Mouse (Mus musculus) kidney, adult 10 weeks (tissue): ENCODE results near the gene Cxcl10. TPM values are rescaled to one million over a fixed set of nuclear protein-coding genes. Genes with fewer than 3 reads are reported as not detected.

Experiments
- polyA plus RNA-seq: library from polyadenylated mRNA; stranded (reverse); fragments of 350-450 nt; fragmentation: Illumina TruSeq; extraction: RNeasy Lipid Tissue Mini Kit (QIAGEN cat#74804); gene quantifications from one replicate; pipeline ENCODE4 v1.2.3, GENCODE M21; 2014; ENCODE audit warnings: low read depth, low replicate concordance

Cxcl10 gene
- polyA plus RNA-seq: 6.3 TPM

GRCm38 (mm10) chr5:92348794-92349413 is at the start of gene Cxcl10:
Gene Cxcl10 (minus strand): TSS chr5:92348889.

DNA sequence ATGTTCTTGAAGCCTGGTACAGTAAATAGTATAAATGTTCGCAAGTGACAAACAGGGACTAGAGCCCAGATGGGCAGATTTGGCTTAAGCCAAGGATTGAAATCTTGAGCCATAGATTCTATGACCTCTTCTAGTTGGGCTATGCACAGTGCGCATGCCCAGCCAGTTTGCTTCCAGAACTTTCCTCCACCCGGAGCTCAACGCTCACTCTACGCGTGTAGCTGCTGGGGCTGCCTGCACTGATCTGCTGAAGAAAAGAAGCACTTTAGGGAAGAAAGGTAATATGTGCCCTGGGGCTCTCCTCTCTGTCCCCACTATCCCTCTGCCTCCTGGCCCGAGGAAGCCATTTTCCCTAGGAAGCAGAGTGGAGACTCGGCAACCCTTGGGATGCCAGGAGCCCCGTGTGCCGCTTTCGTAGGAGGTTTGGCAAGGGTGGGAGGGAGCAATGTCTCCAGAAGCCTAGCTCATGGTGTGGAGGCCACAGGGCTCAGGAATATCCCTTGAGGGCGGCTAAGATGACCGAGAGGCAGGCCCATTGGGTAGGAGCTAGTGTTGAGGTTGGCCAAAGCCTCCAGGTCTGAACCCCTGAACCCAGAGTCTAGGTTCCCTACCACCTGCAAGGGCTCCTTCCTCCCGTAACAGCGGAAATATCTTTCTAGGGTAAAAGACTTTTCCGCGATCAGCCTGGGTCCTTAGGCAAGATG is 16.9 kb downstream of the Cxcl10 start, which contains the start of gene Art3:
Gene Art3 (plus strand): TSS at position 193 of the 704 bp plus-strand sequence.

GRCm38 (mm10) chr5:92327929-92328328 is 20.8 kb downstream of the Cxcl10 start, which contains the start of gene Cxcl9:
Gene Cxcl9 (minus strand): TSS chr5:92328079.

DNA sequence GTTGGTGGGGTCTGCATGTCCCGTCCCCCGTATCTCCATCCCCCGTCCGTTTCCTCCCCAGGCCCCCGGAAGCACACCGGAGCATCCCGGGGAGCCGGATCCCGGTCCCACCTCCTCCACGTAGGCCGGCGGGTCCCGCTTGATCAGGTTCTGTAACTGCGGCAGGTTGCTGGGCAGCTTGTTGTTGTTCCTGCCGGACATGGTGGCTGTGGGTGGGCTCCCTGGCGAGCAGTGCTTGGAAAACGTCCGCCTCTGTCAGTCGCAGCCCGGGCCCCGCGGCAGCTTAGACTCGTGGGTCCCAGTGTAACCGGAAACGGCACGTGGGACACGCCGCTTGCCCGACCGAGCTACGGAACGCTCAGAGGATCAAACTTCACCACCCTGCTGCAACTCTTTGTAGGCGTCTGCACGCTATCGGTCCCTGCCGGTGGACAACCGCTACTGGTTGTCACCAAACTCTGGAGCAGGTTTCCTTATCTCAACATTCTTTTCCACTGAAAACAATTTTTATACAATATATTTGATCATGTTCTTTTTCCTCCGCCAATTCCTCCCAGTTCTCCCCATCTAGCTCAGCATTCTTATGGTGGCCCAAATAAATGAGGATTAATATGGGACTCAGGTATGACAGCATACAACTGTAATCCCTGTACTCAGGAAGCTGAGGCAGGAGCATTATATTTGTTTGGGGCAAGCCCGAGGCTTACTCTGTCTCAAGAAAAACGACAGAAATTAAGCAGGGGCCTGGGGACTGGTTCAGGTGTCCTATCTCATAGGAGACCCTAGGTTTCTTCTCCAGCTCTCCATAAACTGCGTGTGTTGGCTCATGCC is 38.8 kb downstream of the Cxcl10 start, which contains the start of gene Sdad1:
Gene Sdad1 (minus strand): TSS at position 799 of the 831 bp plus-strand sequence.

Other genes starting within 250 kb of the Cxcl10 start
- gene Uso1, start 211.0 kb downstream of the Cxcl10 start, polyA plus RNA-seq: 134 TPM
- not detected for gene U90926, start 133.5 kb downstream of the Cxcl10 start, polyA plus RNA-seq
- gene Ppef2, start 92.6 kb downstream of the Cxcl10 start, polyA plus RNA-seq: not detected
- gene Naaa, start 70.7 kb downstream of the Cxcl10 start, polyA plus RNA-seq: 6.7 TPM
- 9.9 TPM for gene Sdad1, start 38.4 kb downstream of the Cxcl10 start, polyA plus RNA-seq
- gene Cxcl9, start 20.8 kb downstream of the Cxcl10 start, polyA plus RNA-seq: 2.2 TPM
- gene Art3, start 17.1 kb downstream of the Cxcl10 start, polyA plus RNA-seq: 9.2 TPM
- 34.6 TPM for gene Nup54, start 86.3 kb upstream of the Cxcl10 start, polyA plus RNA-seq
- gene Scarb2, start 157.9 kb upstream of the Cxcl10 start, polyA plus RNA-seq: 52.7 TPM
- 1.4 TPM for gene Fam47e, start 206.2 kb upstream of the Cxcl10 start, polyA plus RNA-seq